Mouse (Mus musculus) cerebellum, adult 2 months (tissue): ENCODE measurements at regions not wholly inside any gene's neighbourhood (a gene's known extent, or its start where the extent isn't known, plus 50 kb on each side); places are given as distances from the start of the nearest gene placed in this dataset.

Experiments
- DNase-seq, 2 experiments: peaks; one replicate each; pipeline ENCODE4 v3.0.0; 2021
- H3K27ac ChIP-seq: fragments of 200-500 bp; 2 replicates; pipeline ENCODE4 v1.5.1; 2012; ENCODE audit warnings: low read length, control low read depth, inconsistent platforms; ENCODE audit not compliant: insufficient read depth
- H3K27me3 ChIP-seq: fragments of 200-500 bp; 2 replicates; pipeline ENCODE4 v1.6.1; 2012; ENCODE audit warnings: inconsistent platforms, mild to moderate bottlenecking, low read length, moderate library complexity; ENCODE audit not compliant: control insufficient read depth, insufficient read depth
- H3K4me1 ChIP-seq: fragments of 200-500 bp; 2 replicates; pipeline ENCODE4 v1.6.1; 2011; ENCODE audit warnings: low read length; ENCODE audit not compliant: control insufficient read depth, insufficient read depth
- H3K4me3 ChIP-seq: fragments of 200-500 bp; replicated peaks from 2 replicates; pipeline ENCODE3; 2011; ENCODE audit warnings: mild to moderate bottlenecking, low read depth, low read length, control low read depth; ENCODE audit not compliant: insufficient read depth
- CTCF ChIP-seq: fragments of 200-500 bp; IDR thresholded peaks from 2 replicates; pipeline ENCODE4 v1.5.1; 2011; ENCODE audit warnings: low read depth, mild to moderate bottlenecking, control low read depth, low read length, moderate library complexity, borderline replicate concordance; ENCODE audit not compliant: insufficient read depth
- POLR2A ChIP-seq: fragments of 200-500 bp; IDR thresholded peaks from 2 replicates; pipeline ENCODE4 v1.6.1; 2011; ENCODE audit warnings: low read length, control low read depth, borderline replicate concordance; ENCODE audit not compliant: insufficient read depth
- WGBS: fragments of 180-500 bp; shearing (Covaris S2); methylation state at CpG from one replicate; pipeline ENCODE4 v1.1.7; 2018; 5-methylcytosine and 5-hydroxymethylcytosine counted together

DNA sequence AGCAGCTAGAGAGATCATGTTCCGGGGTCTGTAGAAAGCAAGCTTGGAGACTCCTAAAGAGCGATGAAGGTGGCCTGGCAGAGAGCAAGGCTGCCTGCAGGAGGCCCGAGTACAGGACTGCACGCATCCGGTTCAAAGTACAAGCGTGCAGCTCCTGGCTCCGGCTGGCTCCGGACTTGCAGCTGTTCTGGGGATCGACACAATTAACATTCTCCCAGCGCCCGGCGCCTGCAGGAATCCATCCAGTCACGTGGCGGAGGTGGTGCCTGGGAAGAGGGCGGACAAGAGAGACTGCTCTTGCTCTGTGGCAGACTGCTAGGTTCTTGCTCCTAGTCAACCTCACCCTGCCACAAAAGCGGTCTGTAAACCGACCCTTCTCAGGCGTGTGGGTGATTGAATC, 86.9 kb downstream of the Bdh1 start:
- peak; percentile 77 to 78 for DNase-seq
- Histone ChIP-seq H3K4me3 (peak overlapping the region; percentile 12), H3K4me1 (peaks cover 3% of the 10 kb centered on the region), H3K27ac (peak overlapping the region; percentile 29; the same call in 1 of the 2 replicates), H3K27me3 (no peaks in the 10 kb centered on the region)
- WGBS: 4% methylated on average over 18 of the region's 18 CpGs
- TF ChIP-seq POLR2A (peak; percentile 12; the same call in 1 of the 2 replicates), CTCF (no peak)

- TF ChIP-seq CTCF (no peak), POLR2A (no peak)
- no peaks in the 10 kb centered on the region for H3K27me3 ChIP-seq
- 90% methylated on average over 8 of the region's 8 CpGs for WGBS
- peaks cover 3% of the 10 kb centered on the region for H3K4me1 ChIP-seq
- no peak overlapping the region for H3K4me3 ChIP-seq
- no peak for DNase-seq
- H3K27ac ChIP-seq: no peak overlapping the region
Measured at GRCm38 (mm10) chr16:31510097-31510496, 88.0 kb downstream of the Bdh1 start.

GRCm38 (mm10) chr16:31518816-31519215, 96.7 kb downstream of the Bdh1 start:
- WGBS: 97% methylated on average over 3 of the region's 3 CpGs
- Histone ChIP-seq H3K4me1 (no peaks in the 10 kb centered on the region; the same call in none of the 2 replicates), H3K27ac (no peak overlapping the region), H3K27me3 (no peaks in the 10 kb centered on the region), H3K4me3 (no peak overlapping the region)
- DNase-seq: no peak
- no peak for TF ChIP-seq CTCF
- no peak for TF ChIP-seq POLR2A

DNA sequence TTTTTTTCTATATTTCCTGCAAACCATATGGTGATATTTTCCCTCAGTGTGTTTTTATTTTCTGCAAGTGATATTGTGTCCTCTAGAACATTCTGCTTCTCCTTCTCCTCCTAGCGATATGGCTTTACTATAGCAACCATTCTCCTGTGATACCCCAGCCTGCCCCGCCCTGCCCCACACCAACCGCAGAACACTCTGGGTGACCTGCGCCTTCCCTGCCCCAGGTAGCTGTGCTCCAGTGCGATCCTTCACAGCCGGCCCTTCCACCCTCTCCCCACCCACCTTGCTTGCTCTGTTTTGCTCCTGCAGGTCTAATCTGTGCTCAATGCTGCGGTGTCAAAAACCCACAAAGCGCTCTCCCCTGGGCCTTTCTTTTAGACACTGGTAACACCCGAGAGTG, 98.0 kb downstream of the Bdh1 start:
- H3K4me1 ChIP-seq: no peaks in the 10 kb centered on the region; the same call in none of the 2 replicates
- 92% methylated on average over 9 of the region's 9 CpGs for whole genome bisulfite sequencing
- H3K27me3 ChIP-seq: no peaks in the 10 kb centered on the region
- H3K4me3 ChIP-seq: no peak overlapping the region
- DNase-seq: no peak
- TF ChIP-seq POLR2A: no peak
- TF ChIP-seq CTCF: no peak
- no peak overlapping the region for H3K27ac ChIP-seq

DNA sequence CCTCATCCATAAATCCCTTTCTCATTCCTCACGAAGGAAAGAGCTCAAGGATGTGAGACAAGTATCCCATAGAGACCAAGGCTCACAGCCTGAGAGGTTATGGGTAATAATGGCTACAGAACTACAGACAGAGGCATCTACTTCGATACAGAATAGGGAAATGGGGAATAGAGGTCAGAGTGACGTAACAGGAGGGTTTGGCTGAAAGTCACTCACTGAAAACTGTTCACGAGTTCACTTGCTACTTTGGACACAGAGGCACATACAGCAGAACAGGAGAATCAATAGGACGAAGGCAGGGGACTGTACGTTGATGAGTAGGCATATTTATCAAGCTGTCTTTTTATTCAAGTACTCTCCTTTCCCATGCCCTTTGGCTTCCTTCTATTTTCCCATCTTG, 99.7 kb downstream of the Bdh1 start:
- H3K4me3 ChIP-seq: no peak overlapping the region
- H3K27me3 ChIP-seq: no peaks in the 10 kb centered on the region
- TF ChIP-seq CTCF (no peak), POLR2A (no peak)
- peaks cover 3% of the 10 kb centered on the region for H3K4me1 ChIP-seq
- no peak for DNase-seq
- WGBS: 84% methylated on average over 6 of the region's 6 CpGs
- H3K27ac ChIP-seq: no peak overlapping the region

- TF ChIP-seq POLR2A (no peak), CTCF (no peak)
- WGBS: 41% methylated on average over 10 of the region's 10 CpGs
- Histone ChIP-seq H3K27ac (no peak overlapping the region), H3K27me3 (no peaks in the 10 kb centered on the region), H3K4me1 (peaks cover 32% of the 10 kb centered on the region; the same call in 1 of the 2 replicates), H3K4me3 (no peak overlapping the region)
- DNase-seq: peak; percentile 65 to 73
Measured at GRCm38 (mm10) chr16:31526711-31527344, 104.7 kb downstream of the Bdh1 start.

- no peak for TF ChIP-seq POLR2A
- no peak for TF ChIP-seq CTCF
- 48% methylated on average over 11 of the region's 11 CpGs for whole genome bisulfite sequencing
- Histone ChIP-seq H3K4me1 (peaks cover 32% of the 10 kb centered on the region; the same call in 1 of the 2 replicates), H3K4me3 (no peak overlapping the region), H3K27ac (no peak overlapping the region), H3K27me3 (no peaks in the 10 kb centered on the region)
- peak in 1 of 2 experiments; percentile 35 for DNase-seq
Measured at GRCm38 (mm10) chr16:31528596-31529283, 106.7 kb downstream of the Bdh1 start.
